32 mouse cellular contexts compared by ENCODE assay signal in genomic region chr19:35868543-35868942, GRCm38 (mm10).
"Had no signal": no experiment of that assay in that cellular context is flagged by ENCODE, and none has a peak within 500 bp of the region (broad histone marks: within the 10 kb centered on the region; RNA-seq: fewer than 3 reads in every experiment).

No protein-coding gene starts in this region.

- H3K4me2 ChIP-seq: heart, embryonic 11.5 days; heart, embryonic 12.5 days; heart, embryonic 13.5 days; heart, embryonic 15.5 days; hindbrain, embryonic 12.5 days; hindbrain, embryonic 13.5 days; hindbrain, embryonic 15.5 days; intestine, embryonic 15.5 days; kidney, embryonic 15.5 days had no signal

- DNase-seq: heart, postnatal 10 days; heart, postnatal 14 days; heart, postnatal 36 days; heart, postnatal 4 days; kidney, adult 18-20 months; kidney, adult 2 months; kidney, adult 8-10 months; kidney, adult 9 months; kidney, postnatal 10 days; kidney, postnatal 14 days; kidney, postnatal 25 days; kidney, postnatal 36 days; kidney, postnatal 4 days; layer of hippocampus, adult 9-11 months; layer of hippocampus, postnatal 36 days had no signal

- H3K4me1 ChIP-seq: heart, embryonic 10.5 days; heart, embryonic 12.5 days; heart, embryonic 13.5 days; heart, embryonic 15.5 days; hindbrain, embryonic 10.5 days; hindbrain, embryonic 12.5 days; hindbrain, embryonic 13.5 days; hindbrain, embryonic 15.5 days; intestine, embryonic 15.5 days; kidney, embryonic 15.5 days had no signal

- ATAC-seq: hindbrain, embryonic 16.5 days; inflammation-experienced regulatory T-cells, adult 6 months; intestine, embryonic 15.5 days; intestine, embryonic 16.5 days; intestine, postnatal 0 days had no signal

- H3K36me3 ChIP-seq: heart, embryonic 10.5 days; heart, embryonic 12.5 days; heart, embryonic 13.5 days; heart, embryonic 15.5 days; hindbrain, embryonic 10.5 days; hindbrain, embryonic 12.5 days; hindbrain, embryonic 13.5 days; hindbrain, embryonic 15.5 days; intestine, embryonic 15.5 days; kidney, embryonic 15.5 days had no signal

- H3K4me3 ChIP-seq: heart, embryonic 10.5 days; heart, embryonic 12.5 days; heart, embryonic 13.5 days; heart, embryonic 15.5 days; hindbrain, embryonic 10.5 days; hindbrain, embryonic 12.5 days; hindbrain, embryonic 13.5 days; hindbrain, embryonic 15.5 days; intestine, embryonic 15.5 days; kidney, embryonic 15.5 days; layer of hippocampus, adult 2 months; left cerebral cortex, adult 2 months had no signal

- H3K9me3 ChIP-seq: heart, embryonic 10.5 days; heart, embryonic 12.5 days; heart, embryonic 13.5 days; heart, embryonic 15.5 days; hindbrain, embryonic 10.5 days; hindbrain, embryonic 12.5 days; hindbrain, embryonic 13.5 days; hindbrain, embryonic 15.5 days; intestine, embryonic 15.5 days; kidney, embryonic 15.5 days had no signal

- H3K27me3 ChIP-seq: heart, embryonic 12.5 days; heart, embryonic 13.5 days; heart, embryonic 15.5 days; hindbrain, embryonic 12.5 days; hindbrain, embryonic 13.5 days; hindbrain, embryonic 15.5 days; intestine, embryonic 15.5 days; kidney, embryonic 15.5 days had no signal

- H3K9ac ChIP-seq: heart, embryonic 12.5 days; heart, embryonic 13.5 days; heart, embryonic 15.5 days; hindbrain, embryonic 12.5 days; hindbrain, embryonic 13.5 days; hindbrain, embryonic 15.5 days; intestine, embryonic 15.5 days; kidney, embryonic 15.5 days had no signal

- H3K27ac ChIP-seq: heart, embryonic 10.5 days; heart, embryonic 13.5 days; heart, embryonic 15.5 days; hindbrain, embryonic 10.5 days; hindbrain, embryonic 12.5 days; hindbrain, embryonic 13.5 days; hindbrain, embryonic 15.5 days; intestine, embryonic 15.5 days; kidney, embryonic 15.5 days; layer of hippocampus, adult 2 months; left cerebral cortex, adult 2 months had no signal
